Mouse (Mus musculus) layer of hippocampus, postnatal 10 days (tissue): ENCODE data around the gene Tpi1. TPM values are rescaled to one million over a fixed set of nuclear protein-coding genes. Genes with fewer than 3 reads are reported as not detected.
"Not testable (repeated sequence)": the region's sequence is repeated elsewhere in the genome, so short reads cannot be mapped to it uniquely, and the experiment has no call there.

Source experiments
- DNase-seq, 2 experiments: peaks; one replicate each; pipeline ENCODE4 v3.0.0; 2021; ENCODE audit warnings: low spot score in 2 of 2
- total RNA-seq, 2 experiments: library from RNA; stranded (reverse); gene quantifications; 2 replicates each; pipeline ENCODE4 v1.2.3; 2021

Gene Tpi1
- total RNA-seq, 2 experiments from 2014 or later: 466 to 472 TPM

DNA sequence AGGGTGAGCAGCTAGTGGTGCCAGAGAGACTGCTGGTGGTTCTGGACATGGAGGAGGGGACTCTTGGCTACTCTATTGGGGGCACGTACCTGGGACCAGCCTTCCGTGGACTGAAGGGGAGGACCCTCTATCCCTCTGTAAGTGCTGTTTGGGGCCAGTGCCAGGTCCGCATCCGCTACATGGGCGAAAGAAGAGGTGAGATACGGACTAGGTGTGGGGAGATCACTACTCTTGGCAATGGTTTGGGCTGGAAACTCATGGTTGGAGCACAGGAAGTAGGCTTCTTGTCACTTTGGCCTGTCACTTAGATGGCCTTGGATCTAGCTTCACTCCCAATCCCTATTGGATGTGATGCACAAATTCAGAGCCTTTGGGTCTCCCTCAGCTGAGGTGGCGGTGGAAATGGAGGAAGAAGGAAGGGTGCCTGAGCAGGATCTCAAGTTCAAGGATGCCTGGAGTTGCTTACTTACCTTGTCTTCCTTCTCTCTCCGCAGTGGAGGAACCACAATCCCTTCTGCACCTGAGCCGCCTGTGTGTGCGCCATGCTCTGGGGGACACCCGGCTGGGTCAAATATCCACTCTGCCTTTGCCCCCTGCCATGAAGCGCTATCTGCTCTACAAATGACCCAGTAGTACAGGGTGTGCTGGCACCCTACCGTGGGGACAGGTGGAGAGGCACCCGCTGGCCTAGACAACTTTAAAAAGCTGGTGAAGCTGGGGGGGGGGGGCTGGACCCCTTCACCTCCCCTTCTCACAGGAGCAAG is 4.1 kb downstream of the Tpi1 start:
- DNase-seq: no peak

DNA sequence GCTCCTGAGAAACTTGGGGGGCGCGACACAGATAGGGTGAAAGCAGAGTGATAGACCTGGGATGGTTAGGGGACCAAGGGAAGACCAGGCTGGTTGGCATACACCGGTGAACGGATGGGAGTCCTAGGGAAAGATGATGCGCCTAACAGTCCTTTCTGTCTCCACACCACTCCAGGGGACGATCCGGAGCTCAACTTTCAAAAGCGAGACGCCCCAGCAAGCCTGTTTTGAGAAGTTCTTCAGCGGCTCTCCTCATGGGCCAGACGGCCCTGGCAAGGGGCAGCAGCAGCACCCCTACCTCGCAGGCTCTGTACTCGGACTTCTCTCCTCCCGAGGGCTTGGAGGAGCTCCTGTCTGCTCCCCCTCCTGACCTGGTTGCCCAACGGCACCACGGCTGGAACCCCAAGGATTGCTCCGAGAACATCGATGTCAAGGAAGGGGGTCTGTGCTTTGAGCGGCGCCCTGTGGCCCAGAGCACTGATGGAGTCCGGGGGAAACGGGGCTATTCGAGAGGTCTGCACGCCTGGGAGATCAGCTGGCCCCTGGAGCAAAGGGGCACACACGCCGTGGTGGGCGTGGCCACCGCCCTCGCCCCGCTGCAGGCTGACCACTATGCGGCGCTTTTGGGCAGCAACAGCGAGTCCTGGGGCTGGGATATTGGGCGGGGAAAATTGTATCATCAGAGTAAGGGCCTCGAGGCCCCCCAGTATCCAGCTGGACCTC is 4.9 kb downstream of the Tpi1 start:
- DNase-seq: peak; percentile 81 to 84

DNA sequence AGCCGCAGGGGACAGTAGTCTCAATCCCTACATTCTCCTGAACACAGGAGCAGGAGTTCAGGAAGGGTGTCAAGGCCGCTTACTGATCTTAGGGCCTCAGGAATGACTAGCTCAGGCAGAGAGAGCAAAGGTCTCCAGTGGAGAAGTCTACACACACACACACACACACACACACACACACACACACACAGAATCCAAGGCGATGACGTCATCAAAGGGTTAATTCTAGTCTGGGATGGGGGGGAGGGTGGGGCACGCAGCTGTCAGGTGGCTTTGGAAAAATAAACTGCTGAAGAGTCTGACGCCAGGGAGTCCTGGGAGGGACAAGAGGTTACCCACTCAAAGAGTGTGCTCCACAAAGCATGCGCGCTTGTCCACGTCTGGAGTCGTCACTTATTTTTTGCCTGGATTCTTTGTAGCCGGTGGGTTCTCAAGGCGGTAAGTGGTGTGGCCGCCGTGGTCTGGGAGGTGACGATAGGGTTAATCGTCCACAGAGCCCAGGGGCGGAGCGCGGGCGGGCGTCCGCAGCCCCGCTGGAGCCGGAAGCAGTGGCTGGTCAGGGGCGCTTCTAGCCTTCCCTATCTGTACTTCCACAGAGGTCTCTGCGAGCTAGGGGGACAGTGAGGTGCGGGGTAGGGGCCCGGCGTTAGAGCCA is 5.6 kb downstream of the Tpi1 start, which contains the start of gene Spsb2:
Gene Spsb2 (plus strand): TSS at position 304 of the 655 bp plus-strand sequence.
- peak; percentile 60 to 72 for DNase-seq

DNA sequence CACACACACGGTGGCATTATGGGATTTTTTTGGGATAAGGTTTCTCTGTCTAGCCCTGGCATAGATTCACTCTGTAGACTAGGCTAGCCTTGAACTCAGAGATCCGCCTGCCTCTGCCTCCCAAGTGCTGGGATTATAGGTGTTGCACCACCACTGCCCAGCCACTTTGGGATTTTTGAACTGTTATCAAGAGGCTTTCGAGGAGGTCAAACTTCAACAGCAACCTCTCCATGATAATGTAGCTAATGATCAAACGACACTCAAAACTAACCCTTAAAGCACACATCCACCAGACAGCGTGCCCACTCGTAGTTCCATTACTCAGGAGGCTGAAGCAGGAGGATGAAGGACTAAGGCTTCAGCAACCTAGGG is 6.1 kb downstream of the Tpi1 start:
- no peak for DNase-seq

DNA sequence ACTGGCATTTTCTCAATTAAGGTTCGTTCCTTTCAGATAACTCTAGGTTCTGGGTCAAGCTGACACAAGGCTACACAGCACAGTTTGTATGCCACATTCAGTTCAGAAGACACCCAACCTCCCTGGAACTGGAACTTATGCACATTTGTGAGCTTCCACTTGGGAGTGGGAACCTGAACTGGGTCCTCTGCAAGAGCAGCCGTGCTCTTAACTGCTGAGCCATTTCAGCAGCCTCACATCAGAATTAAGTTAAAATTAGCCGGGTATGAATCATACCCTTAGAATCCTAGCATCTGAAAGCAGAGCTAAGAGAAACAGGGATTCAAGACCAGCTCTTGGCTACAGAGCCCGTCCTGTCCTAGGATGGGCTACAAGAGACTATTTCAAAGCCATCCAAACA is 6.7 kb downstream of the Tpi1 start:
- DNase-seq: no peak

DNA sequence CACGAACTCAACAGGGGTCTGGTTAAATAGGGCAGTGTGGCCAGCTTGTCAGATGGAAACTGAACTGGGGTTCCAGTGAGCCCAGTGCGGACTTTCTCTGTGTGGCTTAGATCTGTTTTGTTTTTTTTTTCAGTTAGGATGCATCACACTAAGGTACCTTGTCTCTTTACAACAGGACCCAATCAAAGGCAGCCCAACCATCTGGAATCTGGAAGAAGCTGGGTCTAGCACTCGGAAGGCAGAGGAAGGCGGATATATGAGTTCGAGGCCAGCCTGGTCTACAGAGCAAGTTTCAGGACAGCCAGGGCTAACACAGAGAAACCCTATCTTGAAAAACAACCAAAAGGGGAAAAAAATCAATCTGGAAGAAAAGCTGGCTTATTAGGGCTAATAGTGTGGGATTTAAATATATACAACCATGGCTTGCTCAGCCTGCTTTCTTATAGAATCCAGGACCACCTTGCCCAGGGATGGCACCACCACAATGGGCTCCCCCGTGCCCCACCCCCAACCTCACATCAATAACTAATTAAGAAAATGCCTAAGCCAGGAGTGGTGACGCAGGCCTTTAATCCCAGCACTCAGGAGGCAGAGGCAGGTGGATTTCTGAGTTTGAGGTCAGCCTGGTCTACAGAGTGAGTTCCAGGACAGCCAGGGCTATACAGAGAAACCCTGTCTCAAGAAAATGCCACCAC is 7.5 kb downstream of the Tpi1 start:
- no peak for DNase-seq

DNA sequence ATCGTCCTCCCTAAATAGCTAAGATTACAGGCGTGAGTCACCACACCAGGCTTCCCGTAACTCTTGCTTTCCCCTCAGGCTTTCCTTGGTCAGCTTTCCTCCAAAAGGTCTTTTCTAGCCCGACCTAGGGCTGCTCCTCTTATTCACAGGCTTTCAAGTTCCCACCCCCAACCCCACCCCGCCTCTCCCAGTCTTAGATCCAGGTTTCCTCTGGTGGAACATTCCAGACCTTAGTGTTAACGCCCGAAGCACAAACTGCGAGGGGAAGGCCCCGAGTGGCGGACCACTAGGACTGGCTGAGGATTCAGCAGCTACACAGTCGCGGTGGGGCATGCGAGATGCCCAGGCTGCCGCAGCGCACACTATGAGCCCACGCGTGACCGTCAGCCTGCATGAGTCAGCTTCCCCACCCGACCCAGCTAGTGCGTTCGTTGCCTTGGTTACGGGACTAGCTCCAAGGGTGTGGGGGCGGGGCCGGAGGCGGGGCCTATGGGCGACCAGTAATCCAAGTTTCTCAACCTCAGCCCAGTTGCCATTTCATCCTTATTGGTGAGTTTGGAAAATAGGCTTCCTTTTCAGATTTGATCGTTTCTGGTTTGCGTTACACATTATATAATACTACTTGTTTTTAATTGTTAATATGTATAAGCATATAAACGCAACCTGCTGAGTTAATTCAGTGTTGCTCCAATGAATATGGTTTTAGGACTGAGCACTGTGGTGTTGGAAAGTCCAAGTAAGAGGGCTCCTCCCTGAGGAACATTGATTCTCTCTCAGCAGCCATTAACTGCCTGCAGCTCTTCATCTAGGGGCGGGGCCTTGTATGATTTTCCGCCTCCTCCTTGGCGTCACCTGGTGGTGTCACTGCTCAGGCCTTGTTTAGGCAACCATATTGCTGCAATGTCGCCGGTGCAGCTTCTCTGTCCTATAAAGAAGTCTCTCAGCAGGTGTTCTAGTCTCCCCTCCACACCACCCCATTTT is 8.5 kb downstream of the Tpi1 start:
- DNase-seq: peak; percentile 94 to 97

DNA sequence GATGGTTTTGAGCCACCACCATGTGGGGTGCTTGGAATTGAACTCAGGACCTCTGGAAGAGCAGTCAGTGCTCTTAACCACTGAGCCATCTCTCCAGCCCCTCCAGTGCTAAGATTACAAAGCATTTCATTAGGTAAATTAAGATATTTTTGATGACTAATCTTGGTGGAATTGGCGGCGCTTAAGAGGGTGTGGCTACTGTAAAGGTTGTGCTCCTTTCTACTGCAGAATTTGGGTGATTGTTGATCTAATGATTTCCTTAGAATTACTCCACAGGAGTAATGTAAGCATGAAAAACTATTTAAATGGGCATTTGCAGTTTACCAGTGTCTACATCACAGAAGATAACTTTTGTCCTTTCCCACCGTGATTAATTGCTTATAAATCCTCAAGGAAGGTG is 9.8 kb downstream of the Tpi1 start:
- no peak for DNase-seq

DNA sequence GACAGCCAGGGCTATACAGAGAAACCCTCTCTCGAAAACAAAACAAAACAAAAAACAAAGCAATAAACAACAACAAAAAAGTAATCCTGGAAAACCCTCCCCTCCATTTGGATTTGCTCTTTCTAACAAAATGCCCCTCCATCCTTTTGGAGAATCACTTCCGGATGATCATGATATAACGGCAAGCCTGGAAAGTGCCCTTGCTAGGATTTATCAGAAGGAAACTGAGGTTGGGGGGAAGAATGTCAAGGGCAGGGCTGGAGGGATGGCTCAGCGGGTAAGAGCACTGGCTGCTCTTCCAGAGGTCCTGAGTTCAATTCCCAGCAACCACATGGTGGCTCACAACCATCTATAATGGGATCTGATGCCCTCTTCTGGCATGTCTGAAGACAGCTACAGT is 10.4 kb downstream of the Tpi1 start:
- not testable (repeated sequence) for DNase-seq

DNA sequence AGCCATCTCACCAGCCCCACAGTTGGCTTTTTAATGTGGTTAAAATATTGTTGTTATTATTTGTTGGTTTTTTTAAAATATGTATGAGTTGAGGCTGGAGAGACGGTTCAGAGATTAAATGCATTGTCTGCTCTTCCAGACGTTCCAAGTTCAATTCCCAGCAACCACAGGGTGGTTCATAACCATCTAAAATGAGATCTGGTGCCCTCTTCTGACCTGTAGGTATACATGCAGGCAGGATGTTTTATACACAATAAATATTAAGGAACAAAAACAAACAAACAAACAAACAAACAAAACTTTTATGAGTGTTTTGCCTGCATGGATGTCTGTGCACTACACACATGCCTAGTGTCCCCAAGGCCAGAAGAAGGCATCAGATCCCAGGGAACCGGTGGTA is 11.0 kb downstream of the Tpi1 start:
- DNase-seq: no peak

DNA sequence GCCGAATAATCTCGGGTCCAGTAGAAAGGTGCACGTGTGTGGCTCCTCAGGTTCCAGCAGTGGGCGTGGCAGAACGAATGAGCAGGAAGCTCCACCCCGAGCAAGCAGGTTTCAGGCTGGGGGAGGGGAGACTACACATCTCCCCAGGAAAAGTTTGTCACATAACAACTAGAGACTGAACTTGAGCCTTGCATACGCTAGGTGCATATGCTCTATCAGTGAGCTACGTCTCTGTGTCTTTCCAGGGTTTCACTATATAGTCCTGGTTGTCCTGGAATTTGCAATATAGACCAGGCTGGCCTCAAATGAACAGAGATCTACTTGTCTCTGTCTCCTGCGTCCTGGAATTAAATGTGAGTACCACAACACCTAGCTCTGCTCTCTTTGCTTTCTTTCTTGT is 11.7 kb downstream of the Tpi1 start:
- DNase-seq: not testable (repeated sequence)

DNA sequence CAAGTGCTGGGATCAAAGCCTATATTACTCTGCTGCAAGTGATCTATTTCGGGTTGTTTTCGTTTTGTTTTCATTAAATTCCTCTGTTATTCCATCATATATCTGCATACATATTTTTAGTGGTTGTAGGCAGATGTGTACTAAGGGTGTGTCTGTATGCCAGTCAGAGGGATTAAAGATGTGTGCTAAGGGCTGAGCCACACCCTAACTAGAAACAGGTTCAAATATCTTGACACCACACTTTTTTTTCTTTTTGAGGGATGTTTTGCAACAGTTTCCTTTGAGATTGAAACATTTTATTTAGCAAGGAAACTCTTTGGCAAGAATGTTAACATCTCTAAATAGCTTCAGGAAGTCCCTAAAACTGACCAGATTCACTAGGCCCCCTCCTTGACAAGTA is 17.9 kb downstream of the Tpi1 start:
- DNase-seq: no peak

DNA sequence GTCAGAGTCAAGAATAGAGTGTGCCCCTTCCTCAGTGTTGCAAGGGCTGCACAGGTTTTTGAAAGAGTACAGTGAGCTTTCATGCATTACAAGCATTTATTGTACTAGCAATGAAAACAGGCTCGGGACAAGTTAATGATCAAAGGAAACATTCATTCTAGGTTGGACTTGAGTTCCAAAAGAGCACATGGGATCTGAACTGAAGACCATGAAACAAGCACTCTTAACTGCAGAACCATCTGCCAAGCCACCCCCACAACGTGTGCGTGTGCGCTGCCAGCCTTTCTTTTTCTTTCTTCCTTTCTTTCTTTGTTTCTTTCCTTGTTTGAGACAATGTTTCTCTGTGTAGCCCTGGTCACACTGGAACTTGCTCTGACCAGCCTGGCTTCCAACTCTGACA is 18.3 kb downstream of the Tpi1 start:
- no peak for DNase-seq

DNA sequence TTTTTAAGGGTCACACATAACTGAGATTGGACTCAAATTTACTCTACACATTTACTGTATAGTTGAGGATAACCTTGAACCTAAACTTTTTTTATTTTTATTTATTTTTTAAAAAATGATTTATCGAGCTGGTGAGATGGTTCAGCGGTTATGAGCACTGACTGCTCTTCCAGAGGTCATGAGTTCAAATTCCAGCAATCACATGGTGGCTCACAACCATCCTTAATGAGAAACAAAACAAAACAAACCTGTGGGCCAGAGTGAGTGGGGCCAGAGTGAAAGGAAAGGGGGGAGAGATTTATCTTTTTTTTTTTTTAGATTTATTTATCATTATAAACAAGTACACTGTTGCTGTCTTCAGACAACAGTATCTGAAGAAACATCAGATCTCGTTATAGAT is 22.2 kb downstream of the Tpi1 start:
- DNase-seq: no peak

DNA sequence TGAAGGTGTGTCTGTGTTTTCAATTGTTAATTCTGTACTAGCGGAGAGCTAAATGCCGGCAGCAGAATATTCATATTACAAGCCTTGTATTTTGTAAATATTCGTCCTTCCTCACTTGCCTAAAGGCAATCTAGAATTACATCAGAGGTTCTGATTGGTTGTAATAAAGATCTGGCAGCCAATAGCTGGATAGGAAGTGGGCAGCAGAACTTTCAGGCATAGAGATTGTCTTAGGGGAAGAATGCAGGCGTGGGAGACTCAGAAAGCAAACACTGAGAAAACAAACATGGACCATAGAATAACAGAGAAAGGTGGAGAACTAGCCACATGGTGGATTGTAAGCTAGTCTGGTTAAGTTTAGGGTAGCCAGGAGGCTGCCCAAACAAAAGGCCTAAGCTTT is 24.0 kb downstream of the Tpi1 start:
- no peak for DNase-seq

DNA sequence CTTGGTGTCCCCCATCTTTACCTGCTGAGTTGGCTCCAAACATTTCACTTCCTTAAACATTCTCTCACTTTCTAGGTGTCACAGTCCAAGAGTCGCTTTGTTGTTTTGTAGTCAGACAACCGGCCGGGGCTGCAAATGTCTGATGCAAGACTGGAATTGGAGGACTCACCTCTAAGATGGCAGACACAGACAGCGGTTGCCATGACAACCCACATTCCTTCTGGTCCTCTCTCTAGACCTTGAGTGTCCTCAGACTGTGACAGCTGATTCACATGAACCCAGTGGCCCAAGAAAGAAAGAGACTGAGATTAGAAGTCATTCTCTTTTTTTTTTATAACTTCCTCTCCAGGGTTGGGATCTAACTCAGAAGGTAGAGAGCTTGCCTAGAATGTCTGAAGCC is 24.6 kb downstream of the Tpi1 start:
- no peak for DNase-seq

DNA sequence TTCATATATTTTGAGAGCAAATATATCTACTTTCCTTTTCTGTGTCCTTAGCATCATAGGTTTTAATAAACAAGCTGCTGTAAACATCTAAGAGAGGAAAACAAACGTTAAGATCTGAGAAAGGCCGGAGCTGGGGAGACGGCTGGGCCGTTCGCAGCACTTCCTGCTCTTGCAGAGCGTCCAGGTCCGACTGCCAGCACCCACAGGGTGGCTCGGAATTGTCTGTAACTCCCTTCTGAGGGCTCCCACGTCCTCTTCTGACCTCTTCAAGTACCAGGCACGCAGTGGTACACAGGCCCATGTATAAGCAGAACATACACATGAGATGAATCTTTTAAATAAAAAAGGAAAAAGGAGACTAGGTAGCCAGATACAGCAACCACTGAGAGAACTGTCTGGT is 26.4 kb downstream of the Tpi1 start:
- no peak for DNase-seq

DNA sequence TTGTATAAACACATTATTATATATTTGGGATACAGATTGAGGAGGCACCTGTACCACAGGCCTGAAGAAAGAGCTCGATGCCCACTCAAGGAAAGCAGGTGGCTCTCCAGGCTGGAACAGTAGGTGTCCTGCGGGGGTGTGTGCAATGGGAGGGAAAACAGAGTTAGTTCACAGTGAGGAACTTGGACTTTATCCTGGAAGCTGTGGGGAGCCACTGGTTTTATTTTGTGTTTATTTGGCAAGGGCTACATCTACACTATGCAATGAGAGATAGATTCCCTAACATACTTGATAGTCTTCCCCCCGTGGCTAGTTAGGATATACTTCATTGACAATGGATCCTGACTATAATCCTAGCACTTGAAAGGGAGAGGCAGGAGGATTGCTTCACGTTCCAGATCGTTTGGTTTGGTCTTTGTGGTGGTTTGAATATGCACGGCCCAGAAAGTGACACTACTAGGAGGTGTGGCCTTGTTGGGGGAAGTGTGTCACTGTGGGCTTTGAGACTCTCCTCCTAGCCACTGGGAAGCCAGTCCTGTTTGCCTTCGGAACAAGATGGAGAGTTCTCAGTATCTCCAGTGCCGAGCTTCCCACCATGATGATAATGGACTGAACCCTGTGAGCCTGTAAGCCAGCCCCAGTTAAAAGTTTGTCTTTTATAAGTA is 27.2 kb downstream of the Tpi1 start:
- no peak for DNase-seq

DNA sequence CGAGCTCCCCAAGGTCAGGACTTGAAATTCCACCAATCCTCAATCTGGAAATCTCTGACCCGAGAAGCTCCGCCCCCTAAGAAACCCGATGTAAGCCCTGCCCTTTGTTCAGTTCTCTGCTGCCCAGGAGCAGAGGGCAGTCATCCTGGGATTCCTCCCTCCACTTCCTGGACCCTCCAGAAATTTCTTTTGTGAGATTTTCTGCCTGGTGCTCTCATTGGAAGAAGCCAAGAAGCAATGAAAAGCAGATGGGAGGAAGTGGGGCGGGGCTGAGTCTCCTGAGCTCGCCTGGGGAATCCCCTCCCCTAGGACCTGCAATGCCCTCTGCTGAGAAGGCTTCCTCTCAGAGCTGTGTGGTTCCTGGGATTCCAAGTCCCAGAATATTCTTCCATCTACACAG is 31.7 kb downstream of the Tpi1 start:
- DNase-seq: no peak

DNA sequence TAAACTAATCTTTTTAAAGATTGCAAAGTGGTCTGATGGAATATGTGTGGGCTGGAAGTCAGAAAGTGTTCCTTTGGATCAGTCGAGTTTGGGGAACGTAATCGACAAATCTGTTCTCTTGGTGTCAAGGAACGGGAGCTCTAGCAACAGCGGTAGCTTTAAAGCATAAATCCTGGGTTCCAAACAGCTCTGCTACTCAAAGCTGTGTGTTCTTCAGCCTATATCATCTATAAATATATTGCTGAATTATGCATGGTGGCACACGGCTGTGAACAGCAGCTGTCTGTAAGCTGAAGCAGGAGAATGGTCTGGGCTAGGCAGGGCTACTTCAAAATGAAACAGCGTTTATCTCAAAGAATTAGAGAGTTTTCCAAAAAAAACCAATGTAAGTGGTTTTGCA is 33.2 kb downstream of the Tpi1 start:
- DNase-seq: no peak
